Mouse (Mus musculus) spleen, adult 2 months (tissue): Measurements from ENCODE around the gene Col1a2.

Experiments
- CTCF ChIP-seq: fragments of 200-500 bp; IDR thresholded peaks from 2 replicates; pipeline ENCODE4 v1.5.1; 2011; ENCODE audit warnings: mild to moderate bottlenecking, inconsistent platforms; ENCODE audit not compliant: insufficient read depth, insufficient read length, insufficient replicate concordance; ENCODE audit errors: extremely low read depth
- POLR2A ChIP-seq: fragments of 200-500 bp; IDR thresholded peaks from 2 replicates; pipeline ENCODE4 v1.6.1; 2011; ENCODE audit warnings: low read depth, low read length, inconsistent platforms

DNA sequence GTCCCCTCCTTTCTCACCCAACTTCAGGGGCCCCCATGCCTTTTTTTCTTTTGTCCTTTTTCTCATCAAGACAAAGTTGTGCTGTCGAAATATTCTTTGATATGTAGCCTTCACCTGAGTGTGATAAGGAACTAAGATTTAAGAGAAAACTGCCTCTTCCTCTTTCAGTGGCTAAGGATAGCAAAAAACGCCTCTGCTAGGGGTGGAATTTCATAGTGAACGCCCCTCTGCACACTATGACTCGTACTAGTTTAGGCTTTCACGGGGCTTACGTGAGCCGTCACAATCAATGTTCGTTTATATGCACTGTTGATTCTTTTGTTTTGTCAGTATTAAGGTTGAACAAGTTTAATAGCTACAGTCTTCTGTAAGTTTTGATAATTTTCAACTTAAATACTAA, 85.5 kb downstream of the Col1a2 start:
- TF ChIP-seq POLR2A (no peak), CTCF (no peak)
